Mouse (Mus musculus): ENCODE data around the gene Slc25a20. TPM values are rescaled to one million over a fixed set of nuclear protein-coding genes. Genes with fewer than 3 reads are reported as not detected.

Slc25a20 gene
- total and polyA plus RNA-seq, 2 experiments from 2014 or later: 32.5 to 44.4 TPM

DNA sequence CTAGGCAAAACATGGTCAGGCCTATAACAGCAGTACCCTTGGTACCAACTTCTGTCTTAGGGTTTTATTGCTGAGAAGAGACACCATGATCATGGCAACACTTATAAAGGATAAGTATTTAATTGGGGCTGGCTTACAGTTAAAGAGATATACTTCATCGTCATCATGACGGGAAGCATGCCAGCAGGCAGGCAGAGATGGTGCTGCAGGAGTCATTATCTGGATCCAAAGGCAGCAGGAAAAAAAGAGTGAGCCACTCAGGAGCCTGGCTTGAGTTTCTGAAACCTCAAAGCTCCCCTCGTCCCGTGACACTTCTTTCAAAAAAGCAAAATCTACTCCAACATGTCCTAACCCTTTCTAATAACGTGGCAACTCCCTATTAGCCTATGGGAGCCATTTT is 29.5 kb upstream of the Slc25a20 start:
- Histone ChIP-seq H3K4me2 (ENCODE audit: low read depth, low read length, poor library complexity, severe bottlenecking) (no peak overlapping the region), H3K4me3 (ENCODE audit: low read depth, low read length) (no peak overlapping the region), H3K9ac (replicated peaks; ENCODE audit: low read length, poor library complexity, severe bottlenecking) (no peak overlapping the region), H3K27me3 (ENCODE audit: insufficient read depth, low read length) (no peaks in the 10 kb centered on the region), H3K36me3 (ENCODE audit: insufficient read depth, low read length) (no peaks in the 10 kb centered on the region), H3K9me3 (ENCODE audit: low read length) (no peaks in the 10 kb centered on the region), H3K4me1 (ENCODE audit: insufficient read depth, low read length) (no peaks in the 10 kb centered on the region), H3K27ac (ENCODE audit: low read depth, low read length) (no peak overlapping the region)
- no peak for ATAC-seq (ENCODE audit: low FRiP score)
- DNase-seq (ENCODE audit: low spot score): no peak
- no peak for TF ChIP-seq CTCF (IDR thresholded peaks at IDR 0.05)
- WGBS: 87% methylated on average over 5 of the region's 5 CpGs

DNA sequence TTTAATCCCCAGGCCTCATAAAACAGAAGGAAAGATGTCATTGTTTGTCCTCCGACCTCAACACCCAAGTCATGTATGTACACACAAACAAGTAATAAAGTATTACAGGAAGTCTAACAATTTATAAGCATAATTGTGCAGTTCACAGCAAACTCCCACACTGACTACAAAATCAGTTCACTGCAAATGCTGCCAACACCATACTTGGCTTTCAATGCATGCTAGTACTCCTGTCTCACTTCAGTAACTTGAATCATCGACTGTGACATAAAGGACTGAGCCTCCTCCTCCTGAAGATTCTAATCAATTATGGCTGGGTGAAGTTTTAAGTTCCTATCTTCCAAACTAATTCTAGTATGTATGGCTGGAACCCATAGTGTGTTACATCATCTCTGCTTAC is 28.0 kb upstream of the Slc25a20 start:
- no peaks in the 10 kb centered on the region for H3K4me1 ChIP-seq (ENCODE audit: insufficient read depth, low read length)
- WGBS: 77% methylated on average over 2 of the region's 2 CpGs
- H3K4me3 ChIP-seq (ENCODE audit: low read depth, low read length): no peak overlapping the region
- no peaks in the 10 kb centered on the region for H3K9me3 ChIP-seq (ENCODE audit: low read length)
- peaks cover 3% of the 10 kb centered on the region; the same call in 1 of the 2 replicates for H3K36me3 ChIP-seq (ENCODE audit: insufficient read depth, low read length)
- H3K4me2 ChIP-seq (ENCODE audit: low read depth, low read length, poor library complexity, severe bottlenecking): no peak overlapping the region
- TF ChIP-seq CTCF (IDR thresholded peaks at IDR 0.05): no peak
- DNase-seq (ENCODE audit: low spot score) (no peak), ATAC-seq (ENCODE audit: low FRiP score) (no peak)
- H3K9ac ChIP-seq (replicated peaks; ENCODE audit: low read length, poor library complexity, severe bottlenecking): no peak overlapping the region
- no peaks in the 10 kb centered on the region for H3K27me3 ChIP-seq (ENCODE audit: insufficient read depth, low read length)
- no peak overlapping the region for H3K27ac ChIP-seq (ENCODE audit: low read depth, low read length)

DNA sequence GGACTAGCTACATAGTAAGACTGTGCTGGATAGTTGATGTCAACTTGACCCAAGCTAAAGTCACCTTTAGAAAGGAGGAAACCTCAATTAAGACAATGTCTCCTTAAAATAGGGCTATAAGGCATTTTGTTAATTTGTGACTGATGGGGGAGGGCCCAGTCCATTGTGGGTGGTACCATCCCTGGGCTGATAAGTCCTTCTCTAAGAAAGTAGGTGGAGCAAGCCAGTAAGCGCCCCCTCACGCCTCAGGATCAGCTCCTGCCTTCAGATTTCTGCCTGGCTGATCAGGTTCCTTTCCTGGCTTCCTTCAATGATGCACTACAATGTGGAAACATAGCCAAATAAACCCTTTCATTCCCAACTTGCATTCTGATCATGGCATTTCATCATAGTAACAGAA is 26.5 kb upstream of the Slc25a20 start:
- WGBS: 81% methylated on average over 2 of the region's 2 CpGs
- TF ChIP-seq CTCF (IDR thresholded peaks at IDR 0.05): no peak
- Histone ChIP-seq H3K4me2 (ENCODE audit: low read depth, low read length, poor library complexity, severe bottlenecking) (no peak overlapping the region), H3K9me3 (ENCODE audit: low read length) (no peaks in the 10 kb centered on the region), H3K9ac (replicated peaks; ENCODE audit: low read length, poor library complexity, severe bottlenecking) (no peak overlapping the region), H3K27ac (ENCODE audit: low read depth, low read length) (no peak overlapping the region), H3K4me1 (ENCODE audit: insufficient read depth, low read length) (no peaks in the 10 kb centered on the region), H3K36me3 (ENCODE audit: insufficient read depth, low read length) (peaks cover 3% of the 10 kb centered on the region; the same call in 1 of the 2 replicates), H3K27me3 (ENCODE audit: insufficient read depth, low read length) (no peaks in the 10 kb centered on the region), H3K4me3 (ENCODE audit: low read depth, low read length) (no peak overlapping the region)
- no peak for DNase-seq (ENCODE audit: low spot score)
- no peak for ATAC-seq (ENCODE audit: low FRiP score)

DNA sequence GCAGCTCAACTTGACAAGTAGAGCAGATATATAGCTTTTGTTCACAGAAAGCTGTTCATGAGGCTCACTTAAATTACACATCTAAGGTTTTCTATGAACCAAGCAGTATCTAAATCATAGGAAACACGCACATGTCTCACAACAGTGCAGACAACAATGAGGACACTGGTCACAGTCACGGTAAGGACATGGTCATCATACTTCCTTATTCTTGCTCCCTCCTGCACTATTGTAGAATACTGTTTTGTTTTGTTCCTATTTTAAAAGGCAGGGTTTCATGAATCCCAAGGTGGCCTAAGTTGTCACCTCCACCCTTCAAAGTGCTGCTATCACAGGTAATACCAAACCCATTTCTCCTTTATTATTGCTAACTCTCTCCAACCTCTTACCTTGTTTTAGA is 22.1 kb upstream of the Slc25a20 start:
- H3K27me3 ChIP-seq (ENCODE audit: insufficient read depth, low read length): no peaks in the 10 kb centered on the region
- H3K4me1 ChIP-seq (ENCODE audit: insufficient read depth, low read length): no peaks in the 10 kb centered on the region
- 91% methylated on average over 2 of the region's 2 CpGs for WGBS
- DNase-seq (ENCODE audit: low spot score): no peak
- no peaks in the 10 kb centered on the region for H3K9me3 ChIP-seq (ENCODE audit: low read length)
- no peak for ATAC-seq (ENCODE audit: low FRiP score)
- peaks cover 12% of the 10 kb centered on the region; the same call in 1 of the 2 replicates for H3K36me3 ChIP-seq (ENCODE audit: insufficient read depth, low read length)
- H3K27ac ChIP-seq (ENCODE audit: low read depth, low read length): no peak overlapping the region
- no peak overlapping the region for H3K4me3 ChIP-seq (ENCODE audit: low read depth, low read length)
- no peak for TF ChIP-seq CTCF (IDR thresholded peaks at IDR 0.05)
- H3K9ac ChIP-seq (replicated peaks; ENCODE audit: low read length, poor library complexity, severe bottlenecking): no peak overlapping the region
- H3K4me2 ChIP-seq (ENCODE audit: low read depth, low read length, poor library complexity, severe bottlenecking): no peak overlapping the region

DNA sequence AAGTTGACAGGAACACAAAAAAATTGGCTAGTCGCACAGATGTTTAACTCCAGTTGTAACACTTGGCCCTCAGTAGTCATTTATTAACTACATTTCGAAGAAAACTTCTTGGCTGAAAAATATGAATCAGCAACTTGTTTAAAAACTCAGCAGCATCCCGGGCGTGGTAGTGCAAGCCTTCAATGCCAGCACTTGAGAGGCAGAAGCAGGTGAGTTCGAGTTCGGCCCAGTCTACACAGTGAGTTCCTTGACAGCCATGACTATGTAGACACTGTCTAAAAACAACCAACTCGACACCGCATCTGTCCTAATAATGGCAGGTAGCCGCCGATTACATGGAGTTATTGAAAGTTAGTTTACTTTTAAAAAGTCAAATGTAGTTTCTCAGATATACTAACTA is 13.7 kb upstream of the Slc25a20 start:
- H3K4me1 ChIP-seq (ENCODE audit: insufficient read depth, low read length): peaks cover 7% of the 10 kb centered on the region; the same call in 1 of the 2 replicates
- no peaks in the 10 kb centered on the region for H3K36me3 ChIP-seq (ENCODE audit: insufficient read depth, low read length)
- H3K27me3 ChIP-seq (ENCODE audit: insufficient read depth, low read length): no peaks in the 10 kb centered on the region
- DNase-seq (ENCODE audit: low spot score) (no peak), ATAC-seq (ENCODE audit: low FRiP score) (no peak)
- no peak overlapping the region for H3K27ac ChIP-seq (ENCODE audit: low read depth, low read length)
- peak overlapping the region; percentile 89 for H3K9ac ChIP-seq (replicated peaks; ENCODE audit: low read length, poor library complexity, severe bottlenecking)
- peak overlapping the region; percentile 99 for H3K4me3 ChIP-seq (ENCODE audit: low read depth, low read length)
- no peak for TF ChIP-seq CTCF (IDR thresholded peaks at IDR 0.05)
- peak overlapping the region; percentile 90 for H3K4me2 ChIP-seq (ENCODE audit: low read depth, low read length, poor library complexity, severe bottlenecking)
- H3K9me3 ChIP-seq (ENCODE audit: low read length): no peaks in the 10 kb centered on the region
- 49% methylated on average over 10 of the region's 10 CpGs for WGBS

DNA sequence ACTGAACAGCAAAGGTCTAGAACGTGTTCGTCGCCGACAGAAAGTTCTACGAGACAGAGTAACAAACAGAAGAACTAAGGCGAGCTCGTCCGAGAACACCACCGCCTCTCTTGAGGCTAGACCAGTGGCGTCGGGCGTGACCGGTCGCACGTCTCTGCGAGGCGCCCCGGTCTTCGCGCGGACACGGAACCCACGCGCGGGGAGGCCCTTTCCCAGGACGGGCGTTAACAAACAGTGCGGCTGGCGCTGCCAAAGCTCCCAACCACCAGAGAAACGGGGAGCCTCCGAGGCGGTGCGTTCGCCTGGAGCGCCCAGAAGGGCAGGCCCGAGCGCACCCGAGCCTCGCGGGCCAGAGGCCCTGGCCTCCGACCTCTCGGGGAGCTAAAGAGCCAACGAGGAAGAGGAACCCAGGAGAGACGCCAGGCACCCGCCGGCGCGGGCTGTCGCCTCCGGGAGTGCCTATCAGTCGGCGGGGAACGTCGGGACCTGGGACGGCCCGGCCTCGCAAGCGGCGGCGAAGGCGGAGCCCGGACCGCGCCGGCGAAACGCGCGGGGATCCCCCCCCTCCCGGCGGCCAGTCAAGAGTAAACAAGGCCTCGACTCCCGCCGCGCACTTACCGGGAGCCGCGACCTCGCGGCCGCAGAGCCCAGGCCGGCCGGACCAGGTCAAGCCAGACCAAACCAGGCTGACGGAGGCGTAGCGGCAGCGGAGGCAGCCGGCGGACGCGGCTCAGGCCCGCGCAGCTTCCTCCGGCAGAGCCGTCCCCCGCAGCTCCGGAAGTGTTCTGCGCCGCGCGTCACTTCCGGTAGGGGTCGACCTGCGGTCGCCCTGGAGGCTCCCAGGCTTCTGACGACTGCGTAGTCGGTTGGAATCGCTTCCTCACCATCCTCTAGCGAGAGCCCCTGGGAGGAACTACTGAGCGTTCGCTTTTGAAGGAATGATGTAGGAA is 13.0 kb upstream of the Slc25a20 start, which contains the start of gene Arih2:
Gene Arih2, minus strand, starts transcription at position 776 of the 950 bp plus-strand sequence.
- Histone ChIP-seq H3K4me1 (ENCODE audit: insufficient read depth, low read length) (peaks cover 7% of the 10 kb centered on the region; the same call in 1 of the 2 replicates), H3K9me3 (ENCODE audit: low read length) (no peaks in the 10 kb centered on the region), H3K4me3 (ENCODE audit: low read depth, low read length) (peak within 1 kb of the TSS; percentile 99), H3K4me2 (ENCODE audit: low read depth, low read length, poor library complexity, severe bottlenecking) (peak within 1 kb of the TSS; percentile 90), H3K36me3 (ENCODE audit: insufficient read depth, low read length) (no peaks in the 10 kb centered on the region), H3K9ac (replicated peaks; ENCODE audit: low read length, poor library complexity, severe bottlenecking) (peak within 1 kb of the TSS; percentile 89), H3K27ac (ENCODE audit: low read depth, low read length) (peak within 1 kb of the TSS; percentile 87), H3K27me3 (ENCODE audit: insufficient read depth, low read length) (no peaks in the 10 kb centered on the region)
- peak; percentile 98 for ATAC-seq (ENCODE audit: low FRiP score)
- TF ChIP-seq CTCF (IDR thresholded peaks at IDR 0.05): no peak
- DNase-seq (ENCODE audit: low spot score): peak; percentile 95
- WGBS: under 1% methylated on average over 97 of the region's 112 CpGs
